10 mouse cellular contexts compared by ENCODE assay signal in the genomic region with DNA sequence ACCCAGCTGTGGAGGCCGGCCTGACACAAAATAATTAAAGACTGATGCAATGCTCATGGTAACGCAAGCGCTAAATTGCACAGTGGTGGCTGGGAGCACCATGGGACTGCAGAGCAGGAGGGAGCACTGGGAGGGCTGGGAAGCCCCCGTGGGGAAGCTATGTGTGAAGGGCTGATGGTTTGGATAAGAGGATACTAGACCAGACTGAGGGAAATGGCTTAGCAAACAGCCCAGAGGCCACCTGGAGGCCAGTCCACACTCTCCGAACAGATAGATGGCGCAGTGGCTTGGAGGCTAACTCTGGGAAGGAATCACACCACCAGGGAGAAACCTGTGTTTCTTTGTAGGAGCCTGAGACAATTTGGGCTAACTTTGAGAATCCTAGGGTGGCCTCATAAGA.
DNase-seq lines count a peak whose midpoint lies in the region; ATAC-seq and TF ChIP-seq lines count a peak whose summit lies in the region.
"Had no signal": no experiment of that assay in that cellular context is flagged by ENCODE, and none has a peak within 500 bp of the region (broad histone marks: within the 10 kb centered on the region; RNA-seq: fewer than 3 reads in every experiment).

No protein-coding gene starts in this region.

- H3K4me2 ChIP-seq in intestine, embryonic 16.5 days (ENCODE audit: low read depth, low read length): no peak overlapping the region
- no peak overlapping the region for H3K4me2 ChIP-seq in intestine, embryonic 15.5 days (replicated peaks)
- peak overlapping the region; percentile 45 for H3K4me2 ChIP-seq in CH12.LX (ENCODE audit: insufficient read depth, low read depth, poor library complexity, severe bottlenecking)
- H3K4me2 ChIP-seq in embryonic facial prominence, embryonic 11.5 days (ENCODE audit: low read depth, low read length): no peak overlapping the region
- H3K4me2 ChIP-seq in heart, embryonic 12.5 days: no peak overlapping the region
- H3K4me2 ChIP-seq: heart, embryonic 15.5 days; kidney, embryonic 15.5 days had no signal

- peaks cover 88% of the 10 kb centered on the region for H3K79me2 ChIP-seq in CH12.LX (replicated peaks; ENCODE audit: control insufficient read depth, extremely low read depth, insufficient read depth, poor library complexity, severe bottlenecking)

- no peaks in the 10 kb centered on the region for H3K27me3 ChIP-seq in intestine, embryonic 16.5 days (replicated peaks; ENCODE audit: control insufficient read depth, insufficient read depth, low read length)
- H3K27me3 ChIP-seq in intestine, embryonic 15.5 days (replicated peaks): no peaks in the 10 kb centered on the region
- H3K27me3 ChIP-seq in CH12.LX (replicated peaks): no peaks in the 10 kb centered on the region
- H3K27me3 ChIP-seq in embryonic facial prominence, embryonic 11.5 days (ENCODE audit: control insufficient read depth, insufficient read depth, low read length): no peaks in the 10 kb centered on the region
- H3K27me3 ChIP-seq in heart, embryonic 12.5 days (replicated peaks): no peaks in the 10 kb centered on the region
- H3K27me3 ChIP-seq: heart, embryonic 15.5 days had no signal

- no peak for ATAC-seq in intestine, embryonic 16.5 days
- ATAC-seq in intestine, embryonic 15.5 days: no peak
- ATAC-seq in embryonic facial prominence, embryonic 11.5 days (replicated peaks; ENCODE audit: insufficient number of reproducible peaks, low FRiP score, low TSS enrichment, low read depth): no peak
- ATAC-seq in frontal cortex, adult (ENCODE audit: low TSS enrichment): no peak
- ATAC-seq in monocyte, adult 5-6 weeks (replicated peaks; ENCODE audit: insufficient number of reproducible peaks, low FRiP score, low TSS enrichment, poor library complexity, severe bottlenecking): no peak
- ATAC-seq in heart, embryonic 12.5 days (ENCODE audit: insufficient number of reproducible peaks, low FRiP score): no peak

- peak; percentile 54 for DNase-seq in 3T3-L1 (ENCODE audit: low read depth, low spot score)
- DNase-seq in CH12.LX (ENCODE audit: extremely low read depth): no peak
- DNase-seq in embryonic facial prominence, embryonic 11.5 days (ENCODE audit: low spot score): peak; percentile 61

- no peak for TF ChIP-seq POLR2A in CH12.LX (IDR thresholded peaks at IDR 0.05; ENCODE audit: low read depth, low read length)

- H3K4me1 ChIP-seq in intestine, embryonic 16.5 days (ENCODE audit: control insufficient read depth, insufficient read depth, low read length): peaks cover 26% of the 10 kb centered on the region
- peaks cover 24% of the 10 kb centered on the region for H3K4me1 ChIP-seq in intestine, embryonic 15.5 days (replicated peaks)
- peaks cover 7 to 57% of the 10 kb centered on the region in 2 experiments for H3K4me1 ChIP-seq in CH12.LX (ENCODE audit: control insufficient read depth in 1 of 2, insufficient read depth in 2 of 2)
- no peaks in the 10 kb centered on the region; the same call in 1 of the 2 replicates for H3K4me1 ChIP-seq in embryonic facial prominence, embryonic 11.5 days (ENCODE audit: control insufficient read depth, insufficient read depth, low read length)
- peaks cover 48% of the 10 kb centered on the region for H3K4me1 ChIP-seq in heart, embryonic 12.5 days (replicated peaks)

- TF ChIP-seq CTCF in CH12.LX (conservative IDR thresholded peaks at IDR 0.05 in 1 of 2, IDR thresholded peaks at IDR 0.05 in 1 of 2; ENCODE audit: low read depth in 2 of 2, low read length in 2 of 2): peak in 1 of 2 experiments; percentile 55; a peak in 2 of 4 replicates

- no peaks in the 10 kb centered on the region for H3K36me3 ChIP-seq in intestine, embryonic 16.5 days (ENCODE audit: control insufficient read depth, insufficient read depth, low read length)
- H3K36me3 ChIP-seq in intestine, embryonic 15.5 days: no peaks in the 10 kb centered on the region
- H3K36me3 ChIP-seq in CH12.LX (replicated peaks in 1 of 2; ENCODE audit: control insufficient read depth in 1 of 2, insufficient read depth in 1 of 2, low read length in 1 of 2): peaks cover 16 to 19% of the 10 kb centered on the region in 2 experiments
- H3K36me3 ChIP-seq in embryonic facial prominence, embryonic 11.5 days (replicated peaks; ENCODE audit: control insufficient read depth, insufficient read depth, low read depth, low read length): no peaks in the 10 kb centered on the region
- no peaks in the 10 kb centered on the region for H3K36me3 ChIP-seq in heart, embryonic 12.5 days
- H3K36me3 ChIP-seq: heart, embryonic 15.5 days; kidney, embryonic 15.5 days had no signal

- dilution Hi-C loops in CH12.LX (cut with MboI; ENCODE audit: extremely low pct_ligation_motif_present, extremely low pct_unique_long_range_greater_than_20kb, low sequenced_read_pairs): no loop called here

- no peak for TF ChIP-seq EP300 in CH12.LX (IDR thresholded peaks at IDR 0.05; ENCODE audit: low read length)

- WGBS in intestine, embryonic 16.5 days: 49% methylated on average over 6 of the region's 6 CpGs
- 53% methylated on average over 6 of the region's 6 CpGs for WGBS in intestine, embryonic 15.5 days
- WGBS in embryonic facial prominence, embryonic 11.5 days: 26% methylated on average over 6 of the region's 6 CpGs
- 45% methylated on average over 6 of the region's 6 CpGs for WGBS in heart, embryonic 12.5 days

- peak overlapping the region; percentile 16; the same call in 1 of the 2 replicates for H3K27ac ChIP-seq in intestine, embryonic 16.5 days (ENCODE audit: low read length)
- H3K27ac ChIP-seq in intestine, embryonic 15.5 days: no peak overlapping the region
- peak overlapping the region; percentile 49 for H3K27ac ChIP-seq in CH12.LX (ENCODE audit: insufficient read depth, low read depth)
- no peak overlapping the region for H3K27ac ChIP-seq in embryonic facial prominence, embryonic 11.5 days (replicated peaks; ENCODE audit: low read depth, low read length)
- no peak overlapping the region; the same call in 1 of the 2 replicates for H3K27ac ChIP-seq in heart, embryonic 12.5 days (ENCODE audit: poor library complexity, severe bottlenecking)
- H3K27ac ChIP-seq: heart, embryonic 15.5 days; kidney, embryonic 15.5 days had no signal

- no peaks in the 10 kb centered on the region for H3K9me3 ChIP-seq in intestine, embryonic 16.5 days (ENCODE audit: control insufficient read depth, low read length)
- H3K9me3 ChIP-seq in intestine, embryonic 15.5 days: no peaks in the 10 kb centered on the region
- H3K9me3 ChIP-seq in CH12.LX (replicated peaks; ENCODE audit: low read length): peaks cover 2% of the 10 kb centered on the region
- H3K9me3 ChIP-seq in embryonic facial prominence, embryonic 11.5 days (replicated peaks; ENCODE audit: control insufficient read depth, low read length): no peaks in the 10 kb centered on the region
- peaks cover 2% of the 10 kb centered on the region; the same call in 1 of the 2 replicates for H3K9me3 ChIP-seq in heart, embryonic 12.5 days (replicated peaks)
- H3K9me3 ChIP-seq: heart, embryonic 15.5 days; kidney, embryonic 15.5 days had no signal

- H3K9ac ChIP-seq in intestine, embryonic 16.5 days (ENCODE audit: low read depth, low read length): no peak overlapping the region
- H3K9ac ChIP-seq in intestine, embryonic 15.5 days: no peak overlapping the region
- H3K9ac ChIP-seq in CH12.LX (ENCODE audit: insufficient read depth, low read depth): no peak overlapping the region
- H3K9ac ChIP-seq in embryonic facial prominence, embryonic 11.5 days (replicated peaks; ENCODE audit: low read length): no peak overlapping the region
- no peak overlapping the region for H3K9ac ChIP-seq in heart, embryonic 12.5 days
- H3K9ac ChIP-seq: heart, embryonic 15.5 days; kidney, embryonic 15.5 days had no signal

- in situ Hi-C loops in CH12.LX (cut with MboI; ENCODE audit: low pct_ligation_motif_present, low pct_unique_long_range_greater_than_20kb, low sequenced_read_pairs): no loop called here

- no peak overlapping the region for H3K4me3 ChIP-seq in intestine, embryonic 16.5 days (ENCODE audit: low read length)
- H3K4me3 ChIP-seq in intestine, embryonic 15.5 days (replicated peaks): no peak overlapping the region
- H3K4me3 ChIP-seq in CH12.LX (replicated peaks in 1 of 3; ENCODE audit: low read depth in 2 of 3, low read length in 2 of 3, poor library complexity in 1 of 3): peak overlapping the region in 1 of 3 experiments; percentile 1
- H3K4me3 ChIP-seq in embryonic facial prominence, embryonic 11.5 days (ENCODE audit: low read depth, low read length): no peak overlapping the region
- no peak overlapping the region for H3K4me3 ChIP-seq in heart, embryonic 12.5 days
- H3K4me3 ChIP-seq: heart, embryonic 15.5 days; kidney, embryonic 15.5 days had no signal

- TF ChIP-seq RAD21 in CH12.LX (IDR thresholded peaks at IDR 0.05; ENCODE audit: low read depth, low read length): peak; percentile 9; the same call in 1 of the 2 replicates

TF ChIP-seq in CH12.LX, 34 proteins besides CTCF, POLR2A, EP300 and RAD21:
- peak; percentile 17 for TF ChIP-seq SMC3 (IDR thresholded peaks at IDR 0.05; ENCODE audit: low read depth, low read length)
- TF ChIP-seq HCFC1 (IDR thresholded peaks at IDR 0.05; ENCODE audit: low read depth, low read length): no peak

Comparison
In these comparisons a context has a peak if more than half of its experiments do, and no peak if none do; other contexts are left out.
1. H3K27ac ChIP-seq: peak in intestine, embryonic 16.5 days (single experiment) and CH12.LX (single experiment); none in intestine, embryonic 15.5 days (single experiment), embryonic facial prominence, embryonic 11.5 days (single experiment) and heart, embryonic 12.5 days (single experiment).